Mouse (Mus musculus) retina, embryonic 14.5 days (tissue): ENCODE results near the gene Kazald1.

Experiments used
- DNase-seq: peaks from one replicate; pipeline ENCODE4 v3.0.0-alpha.2; 2015; ENCODE audit warnings: low spot score

Gene Kazald1

GRCm38 (mm10) chr19:45077742-45078645, 3.0 kb downstream of the Kazald1 start:
- peak; percentile 20 for DNase-seq

DNA sequence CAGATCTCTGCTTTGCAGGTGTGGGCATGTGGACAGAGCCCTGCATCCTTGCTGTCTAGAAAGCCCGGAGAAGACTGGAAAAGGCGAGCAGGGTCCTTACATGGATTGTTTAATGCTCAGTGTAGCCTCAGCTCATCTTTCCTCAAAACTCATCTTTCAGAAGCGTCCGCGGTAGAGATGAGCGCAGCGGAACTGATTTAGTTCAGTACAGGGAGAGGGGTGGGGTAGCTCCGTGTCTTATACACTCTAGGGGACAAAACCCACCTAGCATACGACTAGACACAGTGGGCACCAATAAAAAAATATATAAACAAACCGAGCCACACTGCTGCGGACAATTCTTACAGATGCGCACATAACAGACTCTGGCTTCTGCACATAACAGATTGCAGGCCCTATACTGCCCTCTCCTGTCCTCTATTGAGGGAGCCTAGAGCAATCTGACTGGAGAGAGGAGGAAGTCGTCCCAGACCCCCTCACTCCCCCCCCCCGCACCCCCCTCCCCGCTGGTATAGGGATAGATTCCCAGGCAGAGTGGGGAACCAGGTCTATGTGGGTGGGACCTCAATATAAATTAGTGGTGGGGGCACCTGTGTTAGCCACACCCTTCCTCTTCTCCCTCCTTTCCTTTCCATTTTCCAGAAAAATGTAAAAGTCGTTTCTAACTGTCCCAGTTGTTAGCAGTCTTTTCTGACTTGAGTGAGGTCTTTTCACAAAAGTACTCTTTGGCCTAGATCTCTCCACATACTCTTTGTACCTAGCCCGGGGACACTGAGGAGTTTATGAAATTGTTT, 4.1 kb downstream of the Kazald1 start:
- DNase-seq = peak; percentile 79

DNA sequence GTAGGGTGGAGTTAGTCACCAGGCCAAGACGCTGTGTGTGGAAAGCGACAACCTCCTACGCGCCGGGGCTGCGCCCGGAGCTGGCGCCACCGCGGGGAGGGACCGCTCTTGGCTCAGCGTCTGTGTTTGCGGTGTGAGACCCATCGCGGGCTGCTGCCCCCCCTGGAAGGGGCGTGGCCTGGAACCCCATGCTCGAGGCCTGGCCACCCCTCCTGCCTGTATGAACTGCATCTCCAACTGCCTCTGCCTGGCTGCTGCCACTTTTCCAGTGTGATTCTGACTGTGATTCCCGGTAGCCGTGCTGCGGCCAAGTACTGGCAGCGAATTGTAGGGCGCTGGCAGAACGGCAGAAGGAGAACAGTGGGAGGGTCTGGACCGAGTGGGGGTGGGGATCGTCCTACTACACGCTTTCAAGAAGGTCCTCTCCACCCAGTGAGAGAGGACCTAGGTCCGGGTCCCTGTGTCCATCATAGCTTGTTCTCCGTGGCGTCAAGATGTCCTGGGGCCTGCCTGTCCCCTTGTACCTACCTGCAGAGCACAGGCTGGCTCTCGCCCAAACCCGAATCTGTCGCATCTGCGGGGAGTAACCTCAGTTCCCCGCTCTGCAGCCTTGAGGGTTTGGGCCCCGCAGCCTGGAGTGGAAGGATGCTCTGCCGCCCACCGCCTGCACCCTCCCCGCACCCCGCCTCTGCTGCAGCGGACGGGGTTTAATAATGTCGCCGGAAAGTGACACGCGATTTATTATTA, 4.9 kb downstream of the Kazald1 start:
- DNase-seq = peak; percentile 68

DNA sequence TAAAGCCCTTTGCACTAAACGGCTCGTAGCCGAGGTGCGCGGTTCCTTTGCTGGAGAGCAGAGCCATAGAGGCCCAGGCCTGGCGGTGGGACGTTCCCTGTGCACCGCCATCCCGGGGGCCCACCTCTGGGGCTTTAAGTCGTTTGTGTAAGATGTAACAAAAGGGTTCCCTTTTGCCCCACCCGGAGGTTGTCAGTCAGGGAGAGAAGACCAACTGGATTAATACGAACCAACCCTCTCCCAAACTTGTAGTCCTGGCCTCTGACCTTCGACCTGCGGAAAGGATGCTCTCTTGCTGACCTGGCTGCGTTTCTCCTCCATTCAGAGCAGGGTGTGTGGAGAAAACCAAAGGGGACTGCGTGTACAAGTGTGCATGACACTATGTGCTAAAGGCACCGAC, 5.7 kb downstream of the Kazald1 start:
- peak; percentile 40 for DNase-seq

DNA sequence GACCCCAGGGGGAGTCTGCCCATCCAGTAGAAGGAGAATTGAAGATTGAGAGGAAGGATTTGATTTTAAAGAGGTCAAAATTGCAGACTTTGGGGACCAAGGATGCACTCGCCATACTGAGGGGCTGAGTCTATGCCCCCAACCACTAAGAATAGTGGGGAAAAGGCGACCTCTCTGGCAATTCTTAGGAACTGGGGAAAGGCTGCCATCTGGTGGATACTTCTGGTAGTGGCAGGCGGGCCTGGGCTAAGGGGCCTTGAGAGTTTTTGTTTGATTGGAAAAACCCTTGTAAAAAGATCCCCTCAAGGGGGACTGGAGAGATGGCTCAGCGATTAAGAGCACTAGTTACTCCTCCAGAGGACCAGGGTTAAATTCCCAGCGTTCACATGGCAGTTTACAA, 6.2 kb downstream of the Kazald1 start:
- peak; percentile 94 for DNase-seq

- peak; percentile 86 for DNase-seq
Observed at GRCm38 (mm10) chr19:45081841-45082550, 7.0 kb downstream of the Kazald1 start.

GRCm38 (mm10) chr19:45097868-45098267, 22.8 kb downstream of the Kazald1 start:
- DNase-seq = peak; percentile 69

DNA sequence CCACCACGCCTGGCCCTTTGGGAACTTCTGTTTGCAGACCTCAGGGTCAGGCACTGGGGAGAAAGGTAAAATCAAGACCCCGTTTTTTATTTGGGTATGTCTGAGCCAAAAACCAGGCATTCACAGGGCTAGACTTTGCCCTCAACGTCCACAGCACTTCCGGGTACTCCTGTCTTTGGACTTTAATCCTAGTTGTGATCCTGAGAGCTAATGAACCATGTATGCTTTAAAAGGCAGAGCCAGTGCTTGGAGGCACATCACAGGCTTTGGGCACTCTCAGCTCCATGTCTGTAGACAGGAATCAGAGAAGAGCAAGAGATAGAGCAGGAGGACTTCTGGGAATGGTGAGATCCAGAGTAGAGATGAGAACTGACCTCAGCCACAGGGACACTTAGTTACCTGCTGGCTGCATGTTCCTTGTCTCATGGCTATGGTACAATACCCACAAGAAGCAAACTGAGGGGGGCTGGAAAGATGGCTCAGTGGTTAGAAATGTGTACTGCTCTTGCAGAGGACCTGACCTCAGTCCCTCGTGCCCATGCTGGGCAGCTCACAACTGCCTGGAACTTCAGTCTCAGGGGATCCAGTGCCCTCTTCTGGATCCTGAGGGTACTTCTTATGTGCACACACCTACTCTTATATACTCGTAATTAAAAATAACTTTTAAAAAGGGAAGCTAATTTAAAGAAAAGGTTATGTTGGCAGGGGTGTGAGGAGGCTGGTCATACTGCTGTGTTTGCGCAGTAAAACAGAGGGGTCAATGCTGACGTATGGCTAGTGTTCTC, 25.6 kb downstream of the Kazald1 start:
- peak; percentile 25 for DNase-seq

DNA sequence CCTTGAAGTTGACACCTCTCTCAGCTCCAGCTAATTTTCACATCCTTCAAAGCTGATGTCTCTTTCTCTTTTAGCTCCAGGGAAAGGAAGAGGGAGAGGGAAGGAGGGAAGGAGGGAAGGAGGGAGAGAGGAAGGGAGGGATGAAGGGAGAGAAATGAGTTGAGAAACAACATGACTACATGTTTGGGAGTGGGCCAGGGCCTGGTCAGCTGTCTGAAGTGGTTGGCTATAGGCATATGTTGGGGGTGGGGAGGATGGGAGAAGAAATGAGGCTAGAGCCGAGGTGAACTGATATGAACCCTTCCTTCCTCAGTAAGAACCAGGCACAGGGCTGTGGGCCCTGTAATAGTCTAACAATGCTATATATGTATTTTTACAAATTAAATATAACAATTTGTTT, 30.6 kb downstream of the Kazald1 start:
- DNase-seq = no peak

DNA sequence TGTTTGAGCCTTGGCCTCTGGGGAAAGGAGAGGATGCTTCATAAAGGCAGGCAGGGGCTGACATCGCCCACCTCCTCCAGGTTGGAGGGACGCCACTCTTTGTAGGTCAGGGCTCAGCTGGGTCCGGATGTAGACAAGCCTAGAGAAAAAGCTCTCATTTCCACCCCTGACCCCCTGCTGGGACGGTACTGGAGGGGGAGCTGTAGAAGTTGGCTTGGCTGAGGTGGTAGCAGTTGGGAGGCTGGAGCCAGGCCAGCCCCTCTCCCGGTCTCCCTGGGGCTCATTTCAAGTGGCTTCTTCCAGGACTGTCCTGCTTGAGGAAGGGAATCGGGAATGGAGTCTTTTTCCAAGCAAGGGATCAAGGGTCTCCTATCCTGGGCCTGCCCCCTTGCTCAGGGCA, 31.6 kb downstream of the Kazald1 start:
- DNase-seq = no peak

DNA sequence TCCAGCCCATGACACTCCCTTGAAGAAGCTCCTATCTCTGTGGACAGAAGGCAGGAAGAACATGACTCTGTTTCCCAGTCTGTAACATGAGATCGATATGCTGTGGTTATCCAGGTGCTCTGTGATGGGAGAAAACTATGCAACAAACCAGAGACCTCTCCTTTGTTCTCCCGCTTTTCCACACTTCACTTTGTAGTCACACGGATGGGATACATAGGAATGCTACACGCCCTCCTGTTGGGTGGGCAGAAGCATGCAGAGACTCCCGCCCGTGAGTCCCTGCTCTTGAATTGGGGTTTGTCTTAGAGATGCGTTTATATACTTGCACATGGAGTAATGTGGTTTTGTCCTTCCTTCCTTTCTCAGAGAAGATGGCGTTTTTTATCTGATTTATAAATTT, 35.6 kb downstream of the Kazald1 start:
- DNase-seq = no peak

- DNase-seq = no peak
Observed at GRCm38 (mm10) chr19:45112444-45112843, 37.4 kb downstream of the Kazald1 start.

- peak; percentile 73 for DNase-seq
Observed at GRCm38 (mm10) chr19:45113791-45114460, 38.9 kb downstream of the Kazald1 start.

GRCm38 (mm10) chr19:45114772-45115171, 39.7 kb downstream of the Kazald1 start:
- no peak for DNase-seq

GRCm38 (mm10) chr19:45116798-45117197, 41.8 kb downstream of the Kazald1 start:
- DNase-seq = peak; percentile 73
